Mouse (Mus musculus): ENCODE data around the gene Fstl5.
"Not testable (repeated sequence)": the region's sequence is repeated elsewhere in the genome, so short reads cannot be mapped to it uniquely, and the experiment has no call there.

- TF ChIP-seq CTCF (IDR thresholded peaks at IDR 0.05; ENCODE audit: borderline replicate concordance, control insufficient read depth, extremely low read depth, insufficient read depth, low read length, poor library complexity); POLR2A (IDR thresholded peaks at IDR 0.05; ENCODE audit: control insufficient read depth, extremely low read depth, insufficient read depth, low read length, poor library complexity): not testable (repeated sequence)
These were observed 433.8 kb downstream of the Fstl5 start for GRCm38 (mm10) chr3:76507891-76508290.
